8 mouse cellular contexts compared by ENCODE assay signal in genomic region chr2:142611113-142611512, GRCm38 (mm10).
DNase-seq lines count a peak whose midpoint lies in the region; ATAC-seq and TF ChIP-seq lines count a peak whose summit lies in the region.

No protein-coding gene starts in this region.

- no peaks in the 10 kb centered on the region for H3K9me3 ChIP-seq in ES-E14 (ENCODE audit: control insufficient read depth, insufficient read depth, low read depth, low read length)
- no peaks in the 10 kb centered on the region for H3K9me3 ChIP-seq in intestine, embryonic 16.5 days (ENCODE audit: control insufficient read depth, low read length)
- no peaks in the 10 kb centered on the region for H3K9me3 ChIP-seq in neural tube, embryonic 12.5 days

- ATAC-seq in intestine, embryonic 16.5 days, result peak; percentile 31; the same call in 1 of the 2 replicates
- ATAC-seq in neural tube, embryonic 12.5 days (ENCODE audit: low FRiP score, low read depth), result 0 out of 2 replicates have a peak, but pooled peaks have one; percentile 17

- no peak overlapping the region for H3K4me2 ChIP-seq in intestine, embryonic 16.5 days (ENCODE audit: low read depth, low read length)
- H3K4me2 ChIP-seq in neural tube, embryonic 12.5 days (replicated peaks), result no peak overlapping the region

- H3K36me3 ChIP-seq in ES-E14 (ENCODE audit: control insufficient read depth, insufficient read depth, low read length, poor library complexity, severe bottlenecking), result no peaks in the 10 kb centered on the region
- no peaks in the 10 kb centered on the region for H3K36me3 ChIP-seq in intestine, embryonic 16.5 days (ENCODE audit: control insufficient read depth, insufficient read depth, low read length)
- H3K36me3 ChIP-seq in neural tube, embryonic 12.5 days, result no peaks in the 10 kb centered on the region

- H3K4me1 ChIP-seq in ES-E14 (ENCODE audit: control insufficient read depth in 2 of 2, insufficient read depth in 2 of 2, low read length in 2 of 2, poor library complexity in 1 of 2), result no peaks in the 10 kb centered on the region; a peak in 1 of 4 replicates
- no peaks in the 10 kb centered on the region for H3K4me1 ChIP-seq in intestine, embryonic 16.5 days (ENCODE audit: control insufficient read depth, insufficient read depth, low read length)
- H3K4me1 ChIP-seq in neural tube, embryonic 12.5 days, result peaks cover 5% of the 10 kb centered on the region

- H3K4me3 ChIP-seq in ES-E14 (ENCODE audit: insufficient read depth in 1 of 2, low read depth in 1 of 2, low read length in 2 of 2, poor library complexity in 1 of 2, severe bottlenecking in 1 of 2), result no peak overlapping the region
- no peak overlapping the region for H3K4me3 ChIP-seq in intestine, embryonic 16.5 days (ENCODE audit: low read length)
- no peak overlapping the region for H3K4me3 ChIP-seq in neural tube, embryonic 12.5 days

- H3K27me3 ChIP-seq in intestine, embryonic 16.5 days (replicated peaks; ENCODE audit: control insufficient read depth, insufficient read depth, low read length), result no peaks in the 10 kb centered on the region
- H3K27me3 ChIP-seq in neural tube, embryonic 12.5 days (replicated peaks), result no peaks in the 10 kb centered on the region

- no peak overlapping the region for H3K9ac ChIP-seq in ES-E14 (ENCODE audit: insufficient read depth, low read depth, low read length, poor library complexity, severe bottlenecking)
- H3K9ac ChIP-seq in intestine, embryonic 16.5 days (ENCODE audit: low read depth, low read length), result no peak overlapping the region
- H3K9ac ChIP-seq in neural tube, embryonic 12.5 days, result no peak overlapping the region

- no peak overlapping the region for H3K27ac ChIP-seq in ES-E14 (ENCODE audit: insufficient read depth, low read depth, low read length, poor library complexity, severe bottlenecking)
- no peak overlapping the region for H3K27ac ChIP-seq in intestine, embryonic 16.5 days (ENCODE audit: low read length)
- no peak overlapping the region for H3K27ac ChIP-seq in neural tube, embryonic 12.5 days

- 82% methylated on average over 6 of the region's 6 CpGs for WGBS in intestine, embryonic 16.5 days
- 87% methylated on average over 6 of the region's 6 CpGs for WGBS in neural tube, embryonic 12.5 days

- DNase-seq in gastrocnemius, adult 18-20 months (ENCODE audit: low spot score), result peak; percentile 6
- no peak for DNase-seq in gastrocnemius, postnatal 25 days
- DNase-seq in ES-E14 (ENCODE audit: low read depth, low spot score) (peak; percentile 28), liver (peak; percentile 17), MN1 (ENCODE audit: low spot score) (no peak)
- peak; percentile 58 to 61 for DNase-seq in cerebellum, postnatal 36 days

- in situ Hi-C loops in ES-E14 (cut with MboI; ENCODE audit: low sequenced_read_pairs in 2 of 2, unreplicated experiment in 2 of 2), result no loop called here

TF ChIP-seq in ES-E14, 5 proteins besides CTCF, POLR2A, EP300 and RAD21:
- TF ChIP-seq CHD2 (IDR thresholded peaks at IDR 0.05; ENCODE audit: low read depth, low read length) (no peak), MAFK (IDR thresholded peaks at IDR 0.05; ENCODE audit: insufficient read depth, low read depth, low read length) (no peak), ZC3H11A (IDR thresholded peaks at IDR 0.05; ENCODE audit: borderline replicate concordance, low read depth, low read length) (no peak)

Comparison
In these comparisons a context has a peak if more than half of its experiments do, and no peak if none do; other contexts are left out.
1. DNase-seq: peak in gastrocnemius, adult 18-20 months (single experiment), ES-E14 (single experiment), cerebellum, postnatal 36 days (2 of 2) and liver (single experiment); none in gastrocnemius, postnatal 25 days (single experiment) and MN1 (single experiment).